Mouse (Mus musculus): ENCODE measurements at regions not wholly inside any gene's neighbourhood (a gene's known extent, or its start where the extent isn't known, plus 50 kb on each side); places are given as distances from the start of the nearest gene placed in this dataset.
A peak's percentile ranks its signal among the peaks of the same experiment; 100 is the strongest.

DNA sequence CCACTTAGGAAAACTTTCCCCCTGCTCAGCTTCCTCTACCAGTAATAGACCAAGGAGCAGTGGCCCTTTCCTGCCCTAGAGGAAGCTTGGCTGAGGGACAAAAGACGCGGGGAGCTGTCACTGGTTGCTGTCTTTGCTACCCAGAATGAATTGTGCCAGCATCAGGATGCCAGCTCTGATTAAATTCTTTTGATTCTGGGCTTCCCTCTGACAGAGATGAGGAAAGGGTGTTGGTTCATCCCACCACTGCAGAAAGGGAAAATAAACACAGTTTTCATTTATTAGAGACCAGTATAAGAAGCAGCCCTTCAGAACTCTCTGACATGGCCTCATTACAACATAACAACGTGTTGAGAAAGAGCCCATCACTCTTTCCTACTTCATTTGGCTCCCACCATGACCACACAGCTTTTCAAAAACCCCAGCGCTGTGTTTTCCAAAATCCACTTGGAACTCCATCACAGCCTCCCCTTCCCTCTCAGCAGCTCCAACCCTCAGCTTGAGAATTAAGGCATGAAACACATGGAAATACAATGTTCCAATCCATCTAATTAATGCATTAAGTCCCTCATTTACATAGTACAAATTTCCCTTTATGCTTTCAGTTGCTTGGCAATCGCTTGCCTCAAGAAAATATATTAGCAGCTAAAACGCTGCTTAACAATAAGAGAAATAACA, 429.6 kb downstream of the Efnb2 start:
- no peak for TF ChIP-seq CTCF (IDR thresholded peaks at IDR 0.05; ENCODE audit: low read depth)
- H3K4me1 ChIP-seq (replicated peaks; ENCODE audit: control insufficient read depth, insufficient read depth, low read length) = 0 out of 2 replicates have a peak, but pooled peaks cover 1% of the 10 kb centered on the region
- 81% methylated on average over 6 of the region's 6 CpGs for WGBS

DNA sequence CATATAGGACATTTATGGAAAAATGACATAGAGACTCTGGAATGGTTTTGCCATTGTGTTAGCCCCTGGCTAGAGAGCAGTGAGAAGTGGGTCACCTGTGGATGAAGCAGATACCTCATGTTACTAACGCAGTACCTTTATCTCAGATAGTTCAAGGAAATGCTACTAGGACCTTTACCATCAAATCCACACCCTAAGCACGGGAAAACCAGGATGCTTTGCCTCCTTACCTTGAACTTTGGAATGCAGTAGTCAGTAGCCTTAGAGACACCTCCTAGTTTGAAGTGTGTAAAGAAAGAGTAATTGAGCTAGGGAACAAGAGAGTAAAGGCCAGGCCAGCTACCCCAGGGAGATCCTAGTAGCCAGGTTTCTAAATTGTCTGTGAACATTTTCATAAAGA, 435.0 kb downstream of the Efnb2 start:
- Histone ChIP-seq H3K9ac (ENCODE audit: low read depth, low read length) (no peak overlapping the region), H3K27ac (ENCODE audit: low read depth, low read length) (no peak overlapping the region), H3K4me3 (ENCODE audit: low read depth, low read length) (no peak overlapping the region), H3K9me3 (ENCODE audit: control insufficient read depth) (no peaks in the 10 kb centered on the region), H3K4me2 (replicated peaks; ENCODE audit: low read depth) (no peak overlapping the region), H3K4me1 (replicated peaks; ENCODE audit: control insufficient read depth, insufficient read depth, low read length) (0 out of 2 replicates have a peak, but pooled peaks cover 4% of the 10 kb centered on the region), H3K27me3 (replicated peaks; ENCODE audit: control insufficient read depth, insufficient read depth, low read length) (no peaks in the 10 kb centered on the region), H3K36me3 (ENCODE audit: control insufficient read depth, insufficient read depth) (no peaks in the 10 kb centered on the region)
- ATAC-seq = peak; percentile 72
- WGBS = 38% methylated on average over 2 of the region's 2 CpGs
- no peak for TF ChIP-seq CTCF (IDR thresholded peaks at IDR 0.05; ENCODE audit: low read depth)

More for the DNA sequence above, 429.6 kb downstream of the Efnb2 start:
- H3K27me3 ChIP-seq (replicated peaks; ENCODE audit: control insufficient read depth, insufficient read depth, low read length) = no peaks in the 10 kb centered on the region
- no peak overlapping the region for H3K4me2 ChIP-seq (replicated peaks; ENCODE audit: low read depth)
- H3K9me3 ChIP-seq (ENCODE audit: control insufficient read depth) = no peaks in the 10 kb centered on the region
- H3K36me3 ChIP-seq (ENCODE audit: control insufficient read depth, insufficient read depth) = no peaks in the 10 kb centered on the region
- H3K4me3 ChIP-seq (ENCODE audit: low read depth, low read length) = no peak overlapping the region
- ATAC-seq = no peak
- no peak overlapping the region for H3K27ac ChIP-seq (ENCODE audit: low read depth, low read length)
- no peak overlapping the region for H3K9ac ChIP-seq (ENCODE audit: low read depth, low read length)

DNA sequence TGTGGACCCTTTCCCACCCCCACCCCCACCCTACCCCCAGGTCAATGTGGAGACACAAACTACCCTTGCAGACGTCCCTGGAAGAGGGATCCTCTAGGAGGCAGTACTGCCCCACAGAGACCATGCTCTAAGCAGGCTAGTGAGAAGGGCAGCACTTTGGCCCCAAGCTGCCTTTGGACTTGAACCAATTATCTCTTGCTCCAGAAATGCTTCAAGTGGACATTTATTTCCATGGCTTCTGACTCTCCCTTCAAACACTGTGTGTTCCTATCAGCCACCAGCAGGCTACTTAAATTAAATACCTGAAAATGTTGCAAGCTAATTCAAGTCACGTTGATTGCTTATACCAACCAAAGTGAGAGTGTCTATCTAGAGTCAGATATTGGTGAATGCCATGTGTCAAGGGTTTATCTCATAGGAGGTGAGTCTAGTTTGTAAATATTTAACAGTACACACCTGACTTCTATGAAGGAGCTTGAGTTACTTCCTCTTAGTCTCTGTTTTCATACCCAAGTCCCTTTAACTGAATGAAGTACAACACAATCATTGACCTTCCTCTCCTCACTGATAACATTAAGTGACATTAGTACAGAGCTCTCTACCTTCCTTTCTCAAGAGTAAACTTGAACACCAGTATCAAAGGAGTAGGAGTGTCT, 435.7 kb downstream of the Efnb2 start:
- H3K9me3 ChIP-seq (ENCODE audit: control insufficient read depth) = no peaks in the 10 kb centered on the region
- no peak overlapping the region; the same call in 1 of the 2 replicates for H3K27ac ChIP-seq (ENCODE audit: low read depth, low read length)
- peak; percentile 94 for ATAC-seq
- H3K36me3 ChIP-seq (ENCODE audit: control insufficient read depth, insufficient read depth) = no peaks in the 10 kb centered on the region
- H3K4me3 ChIP-seq (ENCODE audit: low read depth, low read length) = no peak overlapping the region
- 0 out of 2 replicates have a peak, but pooled peaks cover 4% of the 10 kb centered on the region for H3K4me1 ChIP-seq (replicated peaks; ENCODE audit: control insufficient read depth, insufficient read depth, low read length)
- H3K4me2 ChIP-seq (replicated peaks; ENCODE audit: low read depth) = no peak overlapping the region
- H3K27me3 ChIP-seq (replicated peaks; ENCODE audit: control insufficient read depth, insufficient read depth, low read length) = no peaks in the 10 kb centered on the region
- peak; percentile 81 for TF ChIP-seq CTCF (IDR thresholded peaks at IDR 0.05; ENCODE audit: low read depth)
- no peak overlapping the region for H3K9ac ChIP-seq (ENCODE audit: low read depth, low read length)
- WGBS = 21% methylated on average over 2 of the region's 2 CpGs

DNA sequence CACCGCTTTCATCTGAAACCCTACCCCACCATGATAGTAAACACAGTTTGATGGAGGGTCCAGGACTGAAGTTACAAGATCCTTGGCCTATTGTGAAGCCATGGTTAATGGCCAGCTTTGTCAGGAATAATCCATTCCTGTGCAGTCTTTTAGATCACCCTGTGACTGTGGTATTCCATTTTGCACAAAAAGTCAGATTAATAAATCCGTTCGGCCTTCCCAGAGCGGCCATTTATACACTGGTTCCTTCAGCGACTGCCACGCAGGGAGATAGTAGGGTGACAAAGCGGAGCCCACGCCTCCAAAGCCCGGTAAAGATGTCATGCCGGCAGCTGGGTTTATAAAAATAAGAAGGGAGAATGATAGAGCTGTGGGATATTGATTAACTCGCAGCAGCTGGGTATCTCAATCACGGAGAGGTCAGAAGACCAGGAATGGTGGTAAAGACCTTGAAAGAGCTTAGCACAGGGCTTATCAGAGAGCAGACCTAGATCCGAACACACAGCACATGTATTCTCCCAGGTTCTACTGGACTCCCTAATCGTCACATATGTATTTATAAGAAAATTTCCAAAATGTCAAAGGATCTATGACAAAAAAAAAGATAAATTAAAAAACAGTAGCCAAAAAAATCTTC, 440.5 kb downstream of the Efnb2 start:
- no peak overlapping the region for H3K27ac ChIP-seq (ENCODE audit: low read depth, low read length)
- no peak for ATAC-seq
- no peak overlapping the region for H3K9ac ChIP-seq (ENCODE audit: low read depth, low read length)
- H3K4me2 ChIP-seq (replicated peaks; ENCODE audit: low read depth) = no peak overlapping the region
- WGBS = 74% methylated on average over 14 of the region's 14 CpGs
- H3K36me3 ChIP-seq (ENCODE audit: control insufficient read depth, insufficient read depth) = no peaks in the 10 kb centered on the region
- no peaks in the 10 kb centered on the region for H3K27me3 ChIP-seq (replicated peaks; ENCODE audit: control insufficient read depth, insufficient read depth, low read length)
- no peak for TF ChIP-seq CTCF (IDR thresholded peaks at IDR 0.05; ENCODE audit: low read depth)
- H3K4me1 ChIP-seq (replicated peaks; ENCODE audit: control insufficient read depth, insufficient read depth, low read length) = no peaks in the 10 kb centered on the region
- H3K4me3 ChIP-seq (ENCODE audit: low read depth, low read length) = no peak overlapping the region
- H3K9me3 ChIP-seq (ENCODE audit: control insufficient read depth) = no peaks in the 10 kb centered on the region

DNA sequence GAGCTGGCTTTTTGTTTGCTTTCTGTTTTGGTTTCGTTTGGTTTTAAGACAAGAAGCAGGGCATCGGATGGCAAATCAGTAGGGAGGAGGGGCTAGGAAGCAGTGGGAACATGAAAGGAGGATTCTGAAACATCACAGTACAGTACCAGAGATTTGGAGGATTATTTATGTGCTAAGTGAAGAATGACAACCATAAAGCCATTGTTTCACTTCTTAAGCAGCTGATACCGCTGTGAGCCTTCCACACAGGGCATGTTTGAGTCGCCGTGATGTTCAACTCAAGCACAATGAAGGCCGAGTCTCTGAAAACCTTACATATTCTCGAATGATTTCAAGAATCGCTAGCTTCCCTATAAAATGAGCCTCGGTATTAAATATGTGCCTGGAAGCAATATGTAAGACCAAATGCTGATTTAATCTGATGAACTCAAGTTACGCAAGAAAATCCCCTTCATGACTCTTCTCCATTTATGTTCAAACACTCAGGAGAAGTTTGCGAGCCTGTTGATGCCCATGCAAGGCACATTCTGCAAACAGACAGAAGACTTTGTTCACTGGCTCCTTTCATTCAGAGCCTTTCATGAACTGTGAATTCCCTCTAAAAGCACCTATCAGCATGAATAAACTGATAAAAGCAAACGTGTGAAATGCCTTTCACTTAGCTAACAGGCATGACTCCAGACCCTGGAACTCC, 441.2 kb downstream of the Efnb2 start:
- H3K27ac ChIP-seq (ENCODE audit: low read depth, low read length) = no peak overlapping the region
- no peaks in the 10 kb centered on the region for H3K4me1 ChIP-seq (replicated peaks; ENCODE audit: control insufficient read depth, insufficient read depth, low read length)
- H3K4me2 ChIP-seq (replicated peaks; ENCODE audit: low read depth) = no peak overlapping the region
- TF ChIP-seq CTCF (IDR thresholded peaks at IDR 0.05; ENCODE audit: low read depth) = no peak
- H3K9me3 ChIP-seq (ENCODE audit: control insufficient read depth) = no peaks in the 10 kb centered on the region
- H3K36me3 ChIP-seq (ENCODE audit: control insufficient read depth, insufficient read depth) = no peaks in the 10 kb centered on the region
- no peak for ATAC-seq
- H3K4me3 ChIP-seq (ENCODE audit: low read depth, low read length) = no peak overlapping the region
- WGBS = 80% methylated on average over 12 of the region's 12 CpGs
- H3K27me3 ChIP-seq (replicated peaks; ENCODE audit: control insufficient read depth, insufficient read depth, low read length) = no peaks in the 10 kb centered on the region
- H3K9ac ChIP-seq (ENCODE audit: low read depth, low read length) = no peak overlapping the region

DNA sequence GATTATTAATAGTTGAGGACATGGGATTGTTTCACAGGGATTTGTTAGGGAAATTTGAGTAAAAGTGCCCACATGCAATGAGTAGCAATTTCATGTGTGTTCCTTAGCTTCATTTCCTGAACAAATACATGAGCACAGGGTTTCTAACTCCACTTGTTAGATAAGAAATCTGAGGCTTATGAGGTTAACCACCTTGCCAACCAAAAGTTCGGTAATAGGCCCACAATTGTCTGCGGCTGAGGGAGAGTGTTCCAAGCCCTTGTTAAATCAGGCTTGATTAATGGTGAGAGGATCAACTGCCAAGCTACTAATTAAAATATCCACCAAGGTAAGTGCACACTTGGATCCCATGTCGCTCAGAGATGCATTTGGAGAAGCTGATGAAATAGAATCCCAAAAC, 468.0 kb downstream of the Efnb2 start:
- no peak for ATAC-seq
- H3K9me3 ChIP-seq (ENCODE audit: control insufficient read depth) = no peaks in the 10 kb centered on the region
- no peaks in the 10 kb centered on the region for H3K4me1 ChIP-seq (replicated peaks; ENCODE audit: control insufficient read depth, insufficient read depth, low read length)
- no peak overlapping the region for H3K27ac ChIP-seq (ENCODE audit: low read depth, low read length)
- H3K9ac ChIP-seq (ENCODE audit: low read depth, low read length) = no peak overlapping the region
- no peaks in the 10 kb centered on the region for H3K36me3 ChIP-seq (ENCODE audit: control insufficient read depth, insufficient read depth)
- no peaks in the 10 kb centered on the region for H3K27me3 ChIP-seq (replicated peaks; ENCODE audit: control insufficient read depth, insufficient read depth, low read length)
- H3K4me3 ChIP-seq (ENCODE audit: low read depth, low read length) = no peak overlapping the region
- WGBS = 88% methylated on average over 3 of the region's 3 CpGs
- no peak overlapping the region for H3K4me2 ChIP-seq (replicated peaks; ENCODE audit: low read depth)
- no peak for TF ChIP-seq CTCF (IDR thresholded peaks at IDR 0.05; ENCODE audit: low read depth)

Measured in intestine, postnatal 0 days (tissue).